Mouse (Mus musculus) layer of hippocampus, adult 8-10 months (tissue): ENCODE data around the gene Crcp. TPM values are rescaled to one million over a fixed set of nuclear protein-coding genes. Genes with fewer than 3 reads are reported as not detected.

Experiments used
- DNase-seq, 2 experiments: peaks; one replicate each; pipeline ENCODE4 v3.0.0; 2022; ENCODE audit warnings: low spot score in 2 of 2
- total RNA-seq, 4 experiments: library from RNA; stranded (reverse); gene quantifications; 2 replicates each; pipeline ENCODE4 v1.2.4; 2022

The Crcp gene
- total RNA-seq = 10 to 100 TPM; 31.8 to 38.2 (median 35.6) TPM

- DNase-seq = peak; percentile 74 to 85
Observed at GRCm38 (mm10) chr5:130029142-130029897, at the start of gene Crcp, which contains the start of gene Asl. Gene Crcp, plus strand, starts transcription at chr5:130029290. Gene Asl, minus strand, starts transcription at chr5:130029247.

- no peak for DNase-seq
Observed at GRCm38 (mm10) chr5:129980216-129980615, 48.9 kb upstream of the Crcp start.

DNA sequence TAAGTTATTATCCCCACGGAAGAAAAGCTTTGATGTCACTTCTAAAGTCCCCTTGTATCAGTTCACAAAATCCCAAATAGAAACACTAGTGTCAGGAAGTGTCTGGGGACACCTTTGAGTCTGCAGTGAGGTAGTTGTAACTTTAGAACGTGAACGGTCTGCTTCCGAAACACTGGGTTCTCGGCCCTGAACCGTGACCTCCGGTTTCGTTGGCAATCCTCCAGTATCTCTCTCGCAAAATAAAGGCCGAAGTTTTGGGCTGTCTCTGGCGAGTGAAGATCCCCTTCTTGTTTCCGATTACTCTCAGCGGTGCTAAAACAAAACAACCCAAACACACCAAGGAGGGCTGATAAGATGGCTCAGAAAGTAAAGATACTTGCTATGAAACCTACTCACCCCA, 39.7 kb upstream of the Crcp start:
- DNase-seq = no peak

GRCm38 (mm10) chr5:129991898-129992297, 37.2 kb upstream of the Crcp start:
- no peak for DNase-seq

GRCm38 (mm10) chr5:129993374-129993773, 35.7 kb upstream of the Crcp start:
- no peak for DNase-seq

GRCm38 (mm10) chr5:129994989-129995388, 34.1 kb upstream of the Crcp start:
- DNase-seq = no peak

DNA sequence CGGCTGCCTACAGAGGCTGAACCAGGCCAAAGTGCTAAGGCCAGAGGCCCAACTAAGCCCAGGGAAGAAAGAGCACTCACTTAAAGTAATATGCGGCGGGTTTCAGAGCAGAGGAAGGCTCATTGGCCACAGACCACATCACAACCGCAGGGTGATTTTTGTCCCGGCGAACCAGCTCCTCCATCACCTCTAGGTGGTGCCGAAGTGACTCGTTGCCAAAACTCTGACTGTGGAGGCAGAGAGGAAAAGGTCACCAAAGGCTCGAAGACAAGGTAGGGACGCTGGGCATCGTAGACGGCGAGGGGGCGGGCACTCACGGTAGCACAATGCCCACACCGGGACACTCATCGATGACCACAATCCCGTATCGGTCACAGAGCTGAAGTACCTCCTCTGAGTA, 31.4 kb upstream of the Crcp start:
- no peak for DNase-seq

- DNase-seq = peak; percentile 29 to 41
Observed at GRCm38 (mm10) chr5:129999097-129999496, 30.0 kb upstream of the Crcp start.

DNA sequence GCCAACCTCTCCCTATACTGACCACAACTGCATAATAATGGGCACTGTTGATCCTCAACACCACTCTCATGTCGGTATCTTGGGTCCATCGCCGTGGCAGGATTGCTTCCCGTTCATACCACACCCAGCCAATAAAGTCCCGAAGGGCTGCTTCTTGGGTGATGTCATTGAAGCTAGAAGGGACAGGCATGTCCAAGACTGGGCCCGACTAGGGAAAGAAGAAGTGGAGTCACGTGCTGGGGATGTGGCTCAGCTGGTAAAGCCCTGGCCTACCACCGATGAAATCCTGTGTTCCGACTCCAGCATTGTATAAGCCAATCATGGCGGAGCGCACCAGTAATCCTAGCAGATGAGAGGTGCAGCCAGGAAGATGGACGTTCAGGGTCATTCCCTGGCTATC, 28.4 kb upstream of the Crcp start:
- no peak for DNase-seq

- no peak for DNase-seq
Observed at GRCm38 (mm10) chr5:130001356-130001987, 27.6 kb upstream of the Crcp start.

DNA sequence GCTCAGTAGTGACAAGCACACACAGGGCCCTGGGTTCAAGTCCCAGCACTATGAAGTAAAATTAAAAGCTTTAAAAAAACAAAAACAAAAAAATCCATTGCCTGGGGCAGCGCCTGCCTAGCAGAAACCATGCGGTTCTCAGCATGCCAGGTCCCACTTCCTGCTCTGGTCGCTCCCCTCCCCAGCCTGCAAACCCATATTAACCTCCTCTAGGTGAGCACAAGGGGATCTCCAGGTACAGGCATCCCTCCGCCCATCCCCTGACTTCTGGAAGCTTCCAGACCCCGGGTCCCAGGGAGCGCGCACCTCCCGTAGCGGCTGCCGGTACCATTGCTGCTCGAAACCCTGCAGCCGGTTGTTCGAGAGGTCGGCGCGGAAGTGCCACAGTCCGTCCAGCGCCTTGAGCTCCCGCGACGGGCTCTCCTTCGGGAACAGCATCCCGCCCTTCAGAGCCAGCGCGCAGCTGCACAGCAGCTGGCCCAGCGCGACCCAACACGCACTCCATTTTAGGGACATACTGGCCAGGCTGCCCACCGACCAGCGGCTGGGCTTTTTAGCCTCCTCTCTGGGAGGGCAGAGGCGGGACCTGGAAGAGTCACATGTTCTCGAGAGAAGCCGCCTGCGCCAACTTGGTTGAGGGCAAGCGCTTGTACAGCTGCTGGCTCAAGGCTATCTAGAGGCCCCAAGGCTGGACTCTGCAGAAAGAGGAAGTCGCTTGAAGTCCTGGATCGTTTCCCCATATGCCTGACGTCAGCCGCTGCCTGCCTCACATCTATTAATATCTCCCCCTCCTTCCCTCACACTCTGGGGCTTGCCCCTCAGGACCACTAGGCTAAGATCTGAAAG, 26.6 kb upstream of the Crcp start, which contains the start of gene Gusb:
Gusb (minus strand) TSS at position 749 of the 846 bp plus-strand sequence.
- DNase-seq = peak; percentile 54 to 65

DNA sequence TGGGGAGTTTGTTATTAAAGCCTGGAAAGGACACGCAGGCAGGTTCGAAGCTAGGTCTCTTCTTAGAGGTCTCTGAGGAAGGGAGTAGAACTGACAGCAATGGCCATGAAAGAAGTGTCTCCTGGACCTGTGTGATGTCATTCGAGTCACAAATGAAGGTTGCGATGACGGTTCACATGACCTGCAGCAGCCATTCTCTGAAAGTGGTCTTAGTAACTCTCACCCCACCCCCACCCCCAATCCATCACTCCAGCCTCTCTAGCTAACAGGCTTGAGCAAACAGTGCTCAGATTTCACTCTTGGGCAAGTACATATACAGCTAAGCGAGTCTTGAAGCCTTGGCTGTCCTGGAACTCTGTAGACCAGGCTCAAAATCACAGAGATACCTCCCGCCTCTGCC, 25.9 kb upstream of the Crcp start:
- no peak for DNase-seq

DNA sequence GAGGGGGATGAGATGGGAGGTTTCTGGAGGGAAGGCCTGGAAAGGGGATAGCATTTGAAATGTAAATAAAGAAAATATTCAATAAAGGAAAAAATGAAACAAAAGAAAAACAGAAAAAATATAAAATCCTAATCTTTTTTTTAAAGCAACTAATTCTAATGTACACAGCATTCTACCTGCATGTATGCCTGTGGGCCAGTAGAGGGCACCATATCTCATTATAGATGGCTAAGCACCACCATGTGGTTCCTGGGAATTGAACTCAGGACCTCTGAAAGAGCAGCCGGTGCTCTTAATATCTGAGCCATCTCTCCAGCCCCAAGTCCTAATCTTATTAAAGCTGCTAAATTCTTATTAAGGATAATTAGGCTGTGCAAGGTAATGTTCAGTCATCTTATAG, 21.7 kb upstream of the Crcp start:
- no peak for DNase-seq

DNA sequence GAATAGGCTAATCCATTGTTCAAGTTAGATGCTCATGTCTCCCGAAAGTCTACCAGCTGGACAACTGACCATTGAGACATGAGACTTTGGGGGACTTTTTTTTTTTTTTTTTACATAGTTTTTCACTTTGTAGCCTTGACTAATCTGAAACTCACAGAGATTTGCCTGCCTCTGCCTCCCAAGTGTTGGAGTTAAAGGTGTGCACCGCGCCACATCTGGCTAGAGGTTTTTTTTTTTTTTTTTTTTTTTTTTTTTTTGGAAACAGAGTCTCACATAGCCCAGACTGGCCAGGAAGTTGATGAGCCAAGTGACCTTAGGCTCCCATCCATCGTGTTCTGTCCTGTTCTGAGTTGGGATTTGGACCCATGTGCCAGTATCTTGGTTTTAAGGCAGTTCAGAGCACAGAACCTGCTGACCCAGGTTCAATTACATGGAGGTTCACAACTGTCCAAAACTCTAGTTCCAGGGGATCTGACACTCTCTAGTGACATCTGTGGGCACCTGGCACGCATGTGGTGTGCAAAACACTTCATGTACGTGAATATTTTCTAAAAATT, 21.0 kb upstream of the Crcp start:
- DNase-seq = no peak

- no peak for DNase-seq
Observed at GRCm38 (mm10) chr5:130009784-130010183, 19.3 kb upstream of the Crcp start.

- no peak for DNase-seq
Observed at GRCm38 (mm10) chr5:130010961-130011360, 18.1 kb upstream of the Crcp start.

GRCm38 (mm10) chr5:130015104-130015503, 14.0 kb upstream of the Crcp start:
- no peak for DNase-seq

GRCm38 (mm10) chr5:130019461-130019860, 9.6 kb upstream of the Crcp start:
- no peak for DNase-seq

GRCm38 (mm10) chr5:130021361-130021966, 7.6 kb upstream of the Crcp start:
- no peak for DNase-seq

DNA sequence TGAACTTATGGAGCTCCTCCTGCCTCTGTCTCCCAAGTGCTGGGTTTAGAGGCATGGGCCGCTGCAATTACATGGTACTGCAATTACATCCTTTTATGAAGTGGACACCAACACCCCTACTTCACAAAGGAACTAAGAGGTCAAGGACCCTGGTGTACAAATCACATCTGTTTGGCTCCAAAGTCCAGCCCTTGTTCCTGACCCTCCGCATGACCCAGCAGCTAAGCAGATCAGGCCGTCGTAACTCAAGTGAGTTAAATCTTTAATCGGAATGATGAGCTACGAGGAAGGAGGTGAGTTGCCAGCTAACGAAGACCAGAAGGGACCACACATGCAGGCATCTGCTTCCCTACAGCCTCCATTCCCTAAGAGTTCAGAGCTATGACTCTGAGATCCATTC, 6.7 kb upstream of the Crcp start:
- DNase-seq = no peak

DNA sequence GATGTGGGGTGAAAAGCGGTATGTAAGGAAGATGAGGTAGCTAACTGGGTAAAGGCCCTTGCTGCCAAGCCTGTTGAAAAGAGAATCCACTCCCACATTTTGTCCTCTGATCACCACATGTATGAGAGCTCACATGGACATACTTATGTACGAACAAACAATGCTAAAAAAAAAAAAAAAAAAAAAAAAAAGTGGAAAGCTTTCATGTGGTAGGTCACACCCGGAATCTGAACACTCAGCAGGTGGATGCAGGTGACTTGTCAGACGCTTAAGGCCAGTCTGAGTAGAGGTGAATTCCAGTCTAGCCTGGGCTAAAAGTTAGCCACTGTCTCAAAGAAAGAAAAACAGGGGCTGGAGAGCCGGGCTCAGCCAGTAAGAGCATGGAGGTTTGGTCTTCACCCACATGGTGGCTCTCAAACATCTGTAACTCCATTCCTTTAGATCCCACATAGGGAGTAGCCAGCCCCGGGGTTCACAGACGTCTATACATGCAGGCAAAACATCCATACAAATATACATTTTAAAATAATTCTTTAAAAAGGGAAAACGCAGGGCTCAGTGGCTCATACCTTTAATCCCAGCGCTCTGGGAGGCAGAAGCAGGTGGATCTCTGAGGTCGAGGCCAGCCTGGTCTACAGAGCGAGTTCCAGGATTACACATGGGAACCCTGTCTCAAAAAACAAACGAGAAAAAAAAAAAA, 5.9 kb upstream of the Crcp start:
- no peak for DNase-seq
